In genomic region chr17:82909189-82909588, GRCm38 (mm10) we compare ENCODE assay signal across 14 mouse cellular contexts.
"Had no signal": no experiment of that assay in that cellular context is flagged by ENCODE, and none has a peak within 500 bp of the region (broad histone marks: within the 10 kb centered on the region; RNA-seq: fewer than 3 reads in every experiment).

No protein-coding gene starts in this region.

- H3K36me3 ChIP-seq: limb, embryonic 15.5 days; liver, embryonic 12.5 days; lung, embryonic 15.5 days; midbrain, embryonic 13.5 days had no signal

- H3K27ac ChIP-seq: limb, embryonic 15.5 days; liver, embryonic 12.5 days; lung, embryonic 15.5 days; macrophage; midbrain, embryonic 13.5 days had no signal

- DNase-seq: kidney, adult 8-10 months; kidney, postnatal 25 days; layer of hippocampus, adult 9-11 months; layer of hippocampus, postnatal 36 days; lung, postnatal 14 days; right cerebral cortex, adult 18-20 months; right cerebral cortex, postnatal 25 days; thymus, postnatal 36 days had no signal

- H3K4me1 ChIP-seq: limb, embryonic 15.5 days; liver, embryonic 12.5 days; lung, embryonic 15.5 days; midbrain, embryonic 13.5 days had no signal

- H3K9me3 ChIP-seq: limb, embryonic 15.5 days; liver, embryonic 12.5 days; lung, embryonic 15.5 days; midbrain, embryonic 13.5 days had no signal

- H3K9ac ChIP-seq: limb, embryonic 15.5 days; liver, embryonic 12.5 days; lung, embryonic 15.5 days; midbrain, embryonic 13.5 days had no signal

- H3K27me3 ChIP-seq: limb, embryonic 15.5 days; liver, embryonic 12.5 days; lung, embryonic 15.5 days; midbrain, embryonic 13.5 days had no signal

- H3K4me3 ChIP-seq: limb, embryonic 15.5 days; liver, embryonic 12.5 days; lung, embryonic 15.5 days; midbrain, embryonic 13.5 days had no signal

- H3K4me2 ChIP-seq: limb, embryonic 15.5 days; liver, embryonic 12.5 days; lung, embryonic 15.5 days; midbrain, embryonic 13.5 days had no signal

- ATAC-seq: intestine, postnatal 0 days; liver, embryonic 12.5 days; midbrain, embryonic 13.5 days had no signal
